Mouse (Mus musculus) midbrain, embryonic 10.5 days (tissue): ENCODE measurements around the gene Cacna2d3. TPM values are rescaled to one million over a fixed set of nuclear protein-coding genes. Genes with fewer than 3 reads are reported as not detected.
A peak's percentile ranks its signal among the peaks of the same experiment; 100 is the strongest.

ENCODE experiments used
- DNase-seq: peaks from one replicate; pipeline ENCODE4 v3.0.0-alpha.2; 2017; ENCODE audit warnings: low spot score
- H3K27ac ChIP-seq: fragments of 300-500 bp; sonication (generic); replicated peaks from 2 replicates; pipeline ENCODE4 v1.5.1; 2016; ENCODE audit warnings: mild to moderate bottlenecking
- H3K27me3 ChIP-seq: fragments of 300-500 bp; sonication (generic); 2 replicates; pipeline ENCODE4 v1.6.1; 2016; ENCODE audit warnings: low read depth, mild to moderate bottlenecking; ENCODE audit not compliant: poor library complexity, severe bottlenecking
- H3K36me3 ChIP-seq: fragments of 300-500 bp; sonication (generic); 2 replicates; pipeline ENCODE4 v1.6.1; 2016; ENCODE audit warnings: mild to moderate bottlenecking, moderate library complexity
- H3K4me1 ChIP-seq: fragments of 300-500 bp; sonication (generic); 2 replicates; pipeline ENCODE4 v1.6.1; 2016
- H3K4me3 ChIP-seq: fragments of 300-500 bp; sonication (generic); 2 replicates; pipeline ENCODE4 v1.5.1; 2016; ENCODE audit warnings: mild to moderate bottlenecking, moderate library complexity
- H3K9me3 ChIP-seq: fragments of 300-500 bp; sonication (generic); replicated peaks from 2 replicates; pipeline ENCODE4 v1.6.1; 2016; ENCODE audit warnings: mild to moderate bottlenecking
- WGBS: fragments of 180-500 bp; shearing (Covaris S2); methylation state at CpG from one replicate; pipeline ENCODE4 v1.1.7; 2016; 5-methylcytosine and 5-hydroxymethylcytosine counted together
- polyA plus RNA-seq: library from polyadenylated mRNA; unstranded; fragments of >200 nt; fragmentation: Nextera tagmentation; extraction: Ambion mirVana; gene quantifications from 2 replicates; pipeline ENCODE4 v1.2.1, GENCODE M21; 2016

The Cacna2d3 gene
- polyA plus RNA-seq, 1 experiment from 2014 or later, result 5.6 TPM

DNA sequence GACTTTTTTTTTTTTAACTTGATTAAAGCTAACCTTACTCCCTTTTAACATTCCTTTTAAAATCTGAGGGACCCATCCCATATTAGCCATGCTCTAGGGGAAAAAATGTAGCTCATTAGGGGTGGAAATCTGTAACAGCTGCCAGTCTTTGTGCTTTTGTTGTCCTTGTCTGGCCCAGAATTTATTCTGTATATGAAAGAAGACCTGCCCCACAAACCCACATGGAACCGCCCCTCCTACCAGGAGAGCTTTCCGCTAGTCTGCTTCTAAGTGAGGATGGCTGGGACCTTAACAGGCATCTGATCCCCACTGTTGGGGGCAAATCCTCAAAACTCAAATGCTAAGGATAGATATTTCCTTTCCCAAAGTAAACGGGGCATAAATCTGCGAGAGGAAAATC is 279.2 kb downstream of the Cacna2d3 start:
- H3K4me3 ChIP-seq, result peak overlapping the region; percentile 20
- peaks cover 64% of the 10 kb centered on the region for H3K4me1 ChIP-seq
- H3K9me3 ChIP-seq, result no peaks in the 10 kb centered on the region
- H3K36me3 ChIP-seq, result no peaks in the 10 kb centered on the region
- H3K27ac ChIP-seq, result peak overlapping the region; percentile 83
- DNase-seq, result peak; percentile 55
- 4% methylated on average over 4 of the region's 4 CpGs for WGBS
- H3K27me3 ChIP-seq, result no peaks in the 10 kb centered on the region

- peak overlapping the region; percentile 65 for H3K27ac ChIP-seq
- H3K36me3 ChIP-seq, result no peaks in the 10 kb centered on the region
- no peaks in the 10 kb centered on the region for H3K27me3 ChIP-seq
- peaks cover 43% of the 10 kb centered on the region for H3K4me1 ChIP-seq
- H3K9me3 ChIP-seq, result no peaks in the 10 kb centered on the region
- WGBS, result 87% methylated on average over 7 of the region's 7 CpGs
- no peak overlapping the region for H3K4me3 ChIP-seq
- no peak for DNase-seq
Observed at GRCm38 (mm10) chr14:29438666-29439065, 283.0 kb downstream of the Cacna2d3 start.

- H3K4me3 ChIP-seq, result no peak overlapping the region
- H3K27ac ChIP-seq, result peak overlapping the region; percentile 65
- H3K9me3 ChIP-seq, result no peaks in the 10 kb centered on the region
- H3K27me3 ChIP-seq, result no peaks in the 10 kb centered on the region
- no peak for DNase-seq
- peaks cover 43% of the 10 kb centered on the region for H3K4me1 ChIP-seq
- no peaks in the 10 kb centered on the region for H3K36me3 ChIP-seq
- WGBS, result 79% methylated on average over 3 of the region's 3 CpGs
Observed at GRCm38 (mm10) chr14:29438251-29438650, 283.4 kb downstream of the Cacna2d3 start.

DNA sequence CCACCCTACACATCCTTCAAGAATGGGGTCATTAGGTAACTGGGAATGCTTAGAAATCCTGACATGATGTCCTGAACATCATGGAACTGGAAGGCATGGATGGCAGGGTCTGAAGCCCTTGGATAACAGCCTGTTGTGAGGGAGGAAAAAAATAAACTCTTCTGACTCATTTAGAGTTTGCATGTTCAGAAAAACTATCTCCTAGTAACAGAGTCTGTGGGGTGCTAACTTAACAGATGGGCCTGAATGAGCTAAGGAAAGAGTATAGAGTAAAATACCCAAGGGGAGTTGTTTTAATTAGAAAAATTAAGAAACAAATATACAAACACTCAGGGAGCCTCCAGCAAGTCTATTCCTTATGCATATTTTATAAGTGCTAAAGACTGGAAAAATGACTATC is 286.5 kb downstream of the Cacna2d3 start:
- no peak overlapping the region for H3K4me3 ChIP-seq
- no peak for DNase-seq
- H3K27me3 ChIP-seq, result no peaks in the 10 kb centered on the region
- no peak overlapping the region for H3K27ac ChIP-seq
- H3K4me1 ChIP-seq, result peaks cover 26% of the 10 kb centered on the region
- H3K36me3 ChIP-seq, result no peaks in the 10 kb centered on the region
- H3K9me3 ChIP-seq, result no peaks in the 10 kb centered on the region

DNA sequence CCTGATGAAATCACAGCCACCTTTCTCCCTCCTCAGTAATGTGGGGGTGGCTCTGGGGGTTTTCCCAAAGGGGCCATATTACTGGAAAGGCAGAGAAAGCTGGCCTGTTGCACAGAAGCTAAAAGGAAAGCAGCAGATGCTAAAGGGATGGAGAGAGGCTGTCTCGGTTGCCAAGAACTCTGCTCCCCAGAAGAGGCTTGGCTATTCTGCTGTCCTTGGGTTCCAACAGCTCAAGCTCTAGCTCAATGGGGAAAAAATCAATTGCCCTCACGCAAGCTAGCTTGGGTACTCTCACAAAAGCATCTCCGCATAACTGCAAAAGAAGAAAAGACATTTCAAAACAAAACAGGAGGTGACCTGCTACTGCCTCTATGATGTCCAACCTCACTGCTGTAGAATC is 287.9 kb downstream of the Cacna2d3 start:
- Histone ChIP-seq H3K36me3 (no peaks in the 10 kb centered on the region), H3K27me3 (no peaks in the 10 kb centered on the region), H3K4me1 (peaks cover 34% of the 10 kb centered on the region), H3K27ac (peak overlapping the region; percentile 34), H3K9me3 (no peaks in the 10 kb centered on the region), H3K4me3 (no peak overlapping the region)
- no peak for DNase-seq
- 84% methylated on average over 3 of the region's 3 CpGs for WGBS

- H3K4me1 ChIP-seq, result peaks cover 29% of the 10 kb centered on the region
- H3K27me3 ChIP-seq, result no peaks in the 10 kb centered on the region
- H3K36me3 ChIP-seq, result no peaks in the 10 kb centered on the region
- no peak for DNase-seq
- no peaks in the 10 kb centered on the region for H3K9me3 ChIP-seq
- 68% methylated on average over 5 of the region's 5 CpGs for WGBS
- H3K4me3 ChIP-seq, result no peak overlapping the region
- H3K27ac ChIP-seq, result peak overlapping the region; percentile 34
Observed at GRCm38 (mm10) chr14:29433076-29433714, 288.5 kb downstream of the Cacna2d3 start.

DNA sequence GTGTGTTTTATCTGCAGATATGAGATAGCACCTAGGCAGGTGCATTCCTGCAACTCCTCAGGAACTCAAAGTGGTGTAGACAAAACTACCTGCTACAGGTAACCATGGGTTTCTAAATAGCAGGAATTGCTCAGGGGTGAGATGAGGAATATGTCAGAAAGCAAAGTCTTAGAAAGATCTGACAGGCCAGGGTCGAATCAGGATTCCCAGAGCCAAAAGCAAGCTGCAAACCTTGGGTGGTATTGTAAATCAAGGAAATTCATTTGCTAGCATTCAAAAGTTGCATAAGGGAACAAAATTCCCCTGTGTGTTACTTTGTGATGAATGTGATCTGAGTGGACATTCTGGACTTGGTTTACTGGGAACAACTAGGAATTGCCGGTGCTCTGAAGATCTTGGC is 291.9 kb downstream of the Cacna2d3 start:
- Histone ChIP-seq H3K27me3 (no peaks in the 10 kb centered on the region), H3K4me3 (no peak overlapping the region), H3K9me3 (no peaks in the 10 kb centered on the region), H3K36me3 (no peaks in the 10 kb centered on the region), H3K4me1 (peaks cover 25% of the 10 kb centered on the region), H3K27ac (no peak overlapping the region)
- WGBS, result 50% methylated on average over 2 of the region's 2 CpGs
- no peak for DNase-seq

GRCm38 (mm10) chr14:29425666-29426065 is 296.0 kb downstream of the Cacna2d3 start:
- Histone ChIP-seq H3K36me3 (no peaks in the 10 kb centered on the region), H3K4me1 (peaks cover 13% of the 10 kb centered on the region), H3K27me3 (no peaks in the 10 kb centered on the region), H3K4me3 (no peak overlapping the region), H3K27ac (no peak overlapping the region), H3K9me3 (no peaks in the 10 kb centered on the region)
- DNase-seq, result no peak
- WGBS, result 79% methylated on average over 3 of the region's 3 CpGs

- Histone ChIP-seq H3K4me1 (peaks cover 9% of the 10 kb centered on the region), H3K9me3 (no peaks in the 10 kb centered on the region), H3K4me3 (no peak overlapping the region), H3K27me3 (no peaks in the 10 kb centered on the region), H3K27ac (no peak overlapping the region), H3K36me3 (no peaks in the 10 kb centered on the region)
- DNase-seq, result no peak
- 83% methylated on average over 3 of the region's 3 CpGs for WGBS
Observed at GRCm38 (mm10) chr14:29425208-29425607, 296.5 kb downstream of the Cacna2d3 start.

DNA sequence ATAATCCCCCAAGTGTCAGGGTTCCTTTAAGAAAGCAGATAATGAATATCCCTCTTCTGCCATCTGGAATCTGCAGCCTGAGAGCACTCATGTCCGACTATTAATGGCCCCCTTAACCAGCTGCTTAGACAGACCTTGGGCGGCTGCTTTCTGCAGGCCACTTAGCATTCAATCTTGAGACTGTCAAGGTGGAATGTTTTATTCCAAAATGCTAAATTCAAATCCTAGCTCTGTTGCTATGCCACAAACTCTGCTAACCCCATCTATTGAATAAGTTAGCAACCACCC is 315.8 kb downstream of the Cacna2d3 start:
- Histone ChIP-seq H3K36me3 (no peaks in the 10 kb centered on the region), H3K4me1 (0 out of 2 replicates have a peak, but pooled peaks cover 8% of the 10 kb centered on the region), H3K27me3 (no peaks in the 10 kb centered on the region), H3K4me3 (no peak overlapping the region), H3K27ac (no peak overlapping the region), H3K9me3 (no peaks in the 10 kb centered on the region)
- DNase-seq, result no peak
- 65% methylated on average over 2 of the region's 2 CpGs for WGBS

GRCm38 (mm10) chr14:29405125-29405877 is 316.4 kb downstream of the Cacna2d3 start:
- Histone ChIP-seq H3K9me3 (no peaks in the 10 kb centered on the region), H3K4me1 (0 out of 2 replicates have a peak, but pooled peaks cover 8% of the 10 kb centered on the region), H3K4me3 (no peak overlapping the region), H3K36me3 (no peaks in the 10 kb centered on the region), H3K27ac (no peak overlapping the region), H3K27me3 (no peaks in the 10 kb centered on the region)
- WGBS, result 86% methylated on average over 8 of the region's 8 CpGs
- no peak for DNase-seq

DNA sequence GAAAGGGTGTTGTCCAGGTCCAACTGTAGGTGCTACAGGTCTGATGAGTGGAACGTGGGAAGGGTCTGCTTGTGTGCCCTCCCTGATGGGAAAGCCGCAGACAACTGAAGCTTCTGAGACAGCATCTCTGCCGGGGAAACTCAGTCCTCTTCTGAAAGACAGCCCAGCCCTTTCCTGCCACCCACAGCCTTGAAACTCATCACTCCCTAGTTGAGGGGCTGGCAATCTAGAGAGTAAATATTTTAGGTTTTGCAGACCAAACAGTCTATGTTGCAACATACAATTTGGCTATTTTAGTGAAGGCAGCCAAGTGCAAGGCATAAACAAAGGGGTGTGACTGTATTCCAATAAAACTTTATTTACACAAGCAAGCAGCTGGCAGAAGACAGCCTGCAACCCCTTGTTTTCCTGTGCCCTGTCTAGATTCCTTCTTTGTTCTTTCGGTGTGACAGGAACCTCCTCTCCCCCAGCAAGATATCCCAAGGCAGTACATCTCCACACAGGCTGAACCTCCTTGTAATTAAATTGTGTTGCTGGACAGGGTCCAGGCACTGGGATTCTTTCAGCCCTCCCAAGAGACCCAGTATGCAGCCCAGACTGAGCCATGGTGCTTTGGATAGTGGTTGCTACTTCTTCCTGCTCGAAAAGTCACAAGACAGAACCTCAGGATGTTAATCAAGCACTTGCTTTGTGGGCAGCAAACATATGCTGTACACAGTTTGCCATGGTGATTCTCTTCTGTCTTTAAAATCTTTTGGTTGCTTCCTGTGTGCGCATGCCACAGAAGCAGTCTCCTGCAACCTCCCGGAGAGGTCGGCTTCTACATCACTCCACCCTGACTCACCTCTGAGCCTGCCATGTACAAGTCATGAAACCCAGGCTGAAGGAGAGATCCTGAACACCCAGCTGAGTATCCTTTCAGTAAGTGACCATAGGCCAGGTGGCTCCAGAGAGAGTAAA is 317.5 kb downstream of the Cacna2d3 start:
- WGBS, result 83% methylated on average over 8 of the region's 8 CpGs
- Histone ChIP-seq H3K9me3 (no peaks in the 10 kb centered on the region), H3K27me3 (no peaks in the 10 kb centered on the region), H3K4me1 (0 out of 2 replicates have a peak, but pooled peaks cover 8% of the 10 kb centered on the region), H3K4me3 (no peak overlapping the region), H3K36me3 (no peaks in the 10 kb centered on the region), H3K27ac (0 out of 2 replicates have a peak overlapping the region, but pooled peaks have one; percentile 9)
- DNase-seq, result no peak
